Mouse (Mus musculus) midbrain, postnatal 0 days (tissue): ENCODE measurements around the gene Synj1. TPM values are rescaled to one million over a fixed set of nuclear protein-coding genes. Genes with fewer than 3 reads are reported as not detected.

Experiments
- ATAC-seq: fragments of 200-750 bp; cut with Nextera tagmentation; 2 replicates; pipeline ENCODE4 v1.8.0; 2017; ENCODE audit warnings: moderate number of reproducible peaks, mild to moderate bottlenecking, moderate TSS enrichment, moderate library complexity; ENCODE audit not compliant: low FRiP score
- DNase-seq: peaks from one replicate; pipeline ENCODE4 v3.0.0-alpha.2; 2015; ENCODE audit warnings: low spot score
- H3K27ac ChIP-seq: fragments of 300-500 bp; sonication (generic); 2 replicates; pipeline ENCODE4 v1.5.1; 2014; ENCODE audit warnings: low read depth, mild to moderate bottlenecking, low read length, mixed read lengths
- H3K27me3 ChIP-seq: fragments of 300-500 bp; sonication (generic); 2 replicates; pipeline ENCODE4 v1.6.1; 2014; ENCODE audit warnings: low read length, control low read depth, mixed read lengths; ENCODE audit not compliant: insufficient read depth
- H3K36me3 ChIP-seq: fragments of 300-500 bp; sonication (generic); 2 replicates; pipeline ENCODE4 v1.6.1; 2014; ENCODE audit warnings: low read length, control low read depth, mixed read lengths; ENCODE audit not compliant: insufficient read depth
- H3K4me1 ChIP-seq: fragments of 300-500 bp; sonication (generic); 2 replicates; pipeline ENCODE4 v1.6.1; 2014; ENCODE audit warnings: mild to moderate bottlenecking, control low read depth, antibody characterized with exemption, low read length, mixed read lengths; ENCODE audit not compliant: insufficient read depth
- H3K4me2 ChIP-seq: fragments of 300-500 bp; sonication (generic); 2 replicates; pipeline ENCODE4 v1.6.1; 2014; ENCODE audit warnings: low read depth, mild to moderate bottlenecking, low read length, mixed read lengths; ENCODE audit not compliant: poor library complexity, severe bottlenecking
- H3K4me3 ChIP-seq: fragments of 300-500 bp; sonication (generic); 2 replicates; pipeline ENCODE4 v1.5.1; 2014; ENCODE audit warnings: low read depth, mild to moderate bottlenecking, low read length, moderate library complexity
- H3K9ac ChIP-seq: fragments of 300-500 bp; sonication (generic); replicated peaks from 2 replicates; pipeline ENCODE4 v1.6.1; 2014; ENCODE audit warnings: mild to moderate bottlenecking, low read length, moderate library complexity, mixed read lengths; ENCODE audit not compliant: poor library complexity, severe bottlenecking
- H3K9me3 ChIP-seq: fragments of 300-500 bp; sonication (generic); 2 replicates; pipeline ENCODE4 v1.6.1; 2016; ENCODE audit warnings: low read length, control low read depth
- CTCF ChIP-seq: IDR thresholded peaks from 2 replicates; pipeline ENCODE4 v1.5.1; 2016; ENCODE audit warnings: antibody characterized with exemption, mild to moderate bottlenecking
- WGBS: fragments of 180-500 bp; shearing (Covaris S2); extraction: QIAGEN DNeasy Blood & Tissue Kit; methylation state at CpG from one replicate; pipeline ENCODE4 v1.1.7; 2014; 5-methylcytosine and 5-hydroxymethylcytosine counted together
- polyA plus RNA-seq: library from polyadenylated mRNA; unstranded; fragments of >200 nt; fragmentation: Nextera tagmentation; extraction: Ambion mirVana; gene quantifications from 2 replicates; pipeline ENCODE4 v1.2.1, GENCODE M21; 2015
- total RNA-seq: library from RNA; depleted of rRNA; stranded (reverse); fragments of >200 nt; gene quantifications from 2 replicates; pipeline ENCODE4 v1.2.3, GENCODE M21; 2014

The Synj1 gene
- total and polyA plus RNA-seq, 2 experiments from 2014 or later = 55.4 to 66.4 TPM

- no peaks in the 10 kb centered on the region for H3K27me3 ChIP-seq
- no peak overlapping the region for H3K4me2 ChIP-seq
- no peaks in the 10 kb centered on the region for H3K9me3 ChIP-seq
- no peak overlapping the region for H3K27ac ChIP-seq
- DNase-seq (no peak), ATAC-seq (no peak)
- 92% methylated on average over 4 of the region's 4 CpGs for WGBS
- H3K4me3 ChIP-seq = no peak overlapping the region
- no peak for TF ChIP-seq CTCF
- no peak overlapping the region for H3K9ac ChIP-seq
- no peaks in the 10 kb centered on the region for H3K4me1 ChIP-seq
- peaks cover 62% of the 10 kb centered on the region for H3K36me3 ChIP-seq
Observed at GRCm38 (mm10) chr16:91030751-91031150, 19.6 kb upstream of the Synj1 start.

GRCm38 (mm10) chr16:91029901-91030300, 18.8 kb upstream of the Synj1 start:
- no peak overlapping the region for H3K27ac ChIP-seq
- 86% methylated on average over 2 of the region's 2 CpGs for WGBS

DNA sequence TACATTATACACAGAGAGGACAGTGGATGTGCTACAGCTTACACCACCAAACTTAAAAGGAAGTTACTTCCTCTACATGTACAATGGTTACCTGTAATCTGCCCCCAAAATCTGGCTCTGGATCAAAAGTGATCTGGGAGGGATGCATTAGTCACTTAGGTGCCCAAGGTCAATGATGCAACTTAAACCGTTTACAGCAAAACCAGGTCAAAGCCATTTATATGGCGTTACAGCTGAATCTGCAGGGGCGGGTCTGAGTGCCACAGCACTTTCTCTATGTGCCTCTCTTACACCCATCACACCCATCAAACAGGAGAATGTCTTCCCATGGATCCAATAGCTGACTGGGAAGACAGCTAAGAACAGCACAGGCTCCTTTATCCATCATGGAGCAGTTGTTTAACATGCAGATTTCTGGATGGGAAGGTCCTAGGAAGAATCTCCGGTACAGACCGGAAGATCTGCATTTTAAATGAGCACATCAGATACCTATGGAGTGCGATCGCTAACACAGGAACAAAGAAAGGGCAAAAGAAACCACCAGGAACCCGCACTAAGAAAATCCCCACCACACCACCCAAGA, 18.1 kb upstream of the Synj1 start:
- Histone ChIP-seq H3K9ac (no peak overlapping the region), H3K4me3 (no peak overlapping the region), H3K4me1 (no peaks in the 10 kb centered on the region), H3K4me2 (no peak overlapping the region), H3K9me3 (no peaks in the 10 kb centered on the region), H3K27ac (no peak overlapping the region), H3K36me3 (peaks cover 64% of the 10 kb centered on the region), H3K27me3 (no peaks in the 10 kb centered on the region)
- no peak for TF ChIP-seq CTCF
- no peak for DNase-seq
- WGBS = 83% methylated on average over 8 of the region's 8 CpGs
- ATAC-seq = no peak

More at GRCm38 (mm10) chr16:91029901-91030300, 18.8 kb upstream of the Synj1 start:
- ATAC-seq = no peak
- Histone ChIP-seq H3K27me3 (no peaks in the 10 kb centered on the region), H3K4me2 (no peak overlapping the region), H3K36me3 (peaks cover 64% of the 10 kb centered on the region), H3K9me3 (no peaks in the 10 kb centered on the region), H3K4me3 (no peak overlapping the region), H3K9ac (no peak overlapping the region), H3K4me1 (no peaks in the 10 kb centered on the region)
- TF ChIP-seq CTCF = no peak
- DNase-seq = no peak

DNA sequence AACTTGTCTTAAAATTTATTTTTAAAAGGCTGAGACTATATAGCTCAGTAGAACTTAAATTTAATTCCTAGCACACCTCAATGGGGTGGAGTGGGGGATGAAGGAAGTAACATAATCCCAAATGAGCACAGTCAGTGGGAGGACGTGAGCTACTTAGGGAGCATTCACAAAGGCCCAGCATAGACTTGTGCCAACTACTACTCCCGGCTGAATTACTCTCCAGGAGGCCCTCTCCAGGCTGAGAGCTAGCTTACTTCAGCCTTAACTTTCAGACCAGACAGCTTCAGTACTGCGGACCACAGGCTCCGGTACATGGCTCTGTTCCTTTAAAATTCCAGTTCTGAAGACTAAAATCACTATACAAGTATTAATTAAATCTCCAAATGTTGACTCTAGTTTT, 15.2 kb upstream of the Synj1 start:
- ATAC-seq (no peak), DNase-seq (no peak)
- H3K36me3 ChIP-seq = peaks cover 61% of the 10 kb centered on the region
- 72% methylated on average over 4 of the region's 4 CpGs for WGBS
- no peak overlapping the region for H3K4me3 ChIP-seq
- H3K27me3 ChIP-seq = no peaks in the 10 kb centered on the region
- H3K9ac ChIP-seq = no peak overlapping the region
- H3K4me1 ChIP-seq = no peaks in the 10 kb centered on the region
- H3K4me2 ChIP-seq = no peak overlapping the region
- H3K9me3 ChIP-seq = no peaks in the 10 kb centered on the region
- no peak for TF ChIP-seq CTCF
- no peak overlapping the region for H3K27ac ChIP-seq

GRCm38 (mm10) chr16:91023384-91023783, 12.3 kb upstream of the Synj1 start:
- ATAC-seq = no peak
- no peak overlapping the region for H3K4me3 ChIP-seq
- no peaks in the 10 kb centered on the region for H3K4me1 ChIP-seq
- peaks cover 79% of the 10 kb centered on the region for H3K36me3 ChIP-seq
- H3K27me3 ChIP-seq = no peaks in the 10 kb centered on the region
- peak; percentile 67 for TF ChIP-seq CTCF
- H3K9ac ChIP-seq = no peak overlapping the region
- no peak overlapping the region for H3K27ac ChIP-seq
- no peak for DNase-seq
- no peaks in the 10 kb centered on the region for H3K9me3 ChIP-seq
- H3K4me2 ChIP-seq = no peak overlapping the region
- 91% methylated on average over 1 of the region's 1 CpGs for whole genome bisulfite sequencing

DNA sequence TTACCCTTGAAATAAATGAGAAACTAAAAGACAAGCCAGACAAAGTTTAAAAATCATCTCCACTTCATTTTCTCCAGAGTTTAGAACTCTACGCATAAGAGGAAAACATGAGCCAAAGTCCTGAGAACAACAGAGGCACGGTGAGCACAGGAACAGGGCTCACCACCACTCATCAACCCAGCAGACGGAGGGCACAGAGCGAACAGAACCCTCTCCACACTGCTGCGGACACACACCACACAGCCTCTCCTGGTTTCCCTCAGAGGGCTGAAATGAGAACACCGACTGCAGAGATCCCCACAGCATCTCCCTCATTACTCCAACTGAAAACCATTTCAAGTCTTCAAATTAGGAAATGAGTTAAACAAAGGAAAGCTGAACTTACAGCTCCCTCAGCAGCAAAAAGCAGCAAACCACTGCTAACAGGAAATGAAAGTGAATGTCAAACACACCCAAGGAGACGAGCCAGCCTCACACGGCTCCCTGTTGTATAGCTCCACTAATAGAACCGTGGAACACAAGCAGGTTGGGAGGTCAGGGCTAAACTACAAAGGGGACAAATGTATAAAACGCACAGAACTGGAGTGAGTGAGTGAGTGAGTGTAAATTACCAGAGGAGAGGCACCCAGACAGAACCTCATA, 9.9 kb upstream of the Synj1 start:
- Histone ChIP-seq H3K27me3 (no peaks in the 10 kb centered on the region), H3K4me1 (no peaks in the 10 kb centered on the region), H3K27ac (no peak overlapping the region), H3K4me3 (no peak overlapping the region), H3K9me3 (no peaks in the 10 kb centered on the region), H3K9ac (no peak overlapping the region), H3K36me3 (peaks cover 70% of the 10 kb centered on the region), H3K4me2 (no peak overlapping the region)
- no peak for TF ChIP-seq CTCF
- 94% methylated on average over 10 of the region's 10 CpGs for WGBS
- DNase-seq = no peak
- ATAC-seq = no peak
